Mouse (Mus musculus): ENCODE data around the gene Nfib.
A peak's percentile ranks its signal among the peaks of the same experiment; 100 is the strongest.

The Nfib gene

GRCm38 (mm10) chr4:82437533-82438318 lies 267.8 kb downstream of the Nfib start:
- DNase-seq (ENCODE audit: low spot score in 2 of 2): no peak

DNA sequence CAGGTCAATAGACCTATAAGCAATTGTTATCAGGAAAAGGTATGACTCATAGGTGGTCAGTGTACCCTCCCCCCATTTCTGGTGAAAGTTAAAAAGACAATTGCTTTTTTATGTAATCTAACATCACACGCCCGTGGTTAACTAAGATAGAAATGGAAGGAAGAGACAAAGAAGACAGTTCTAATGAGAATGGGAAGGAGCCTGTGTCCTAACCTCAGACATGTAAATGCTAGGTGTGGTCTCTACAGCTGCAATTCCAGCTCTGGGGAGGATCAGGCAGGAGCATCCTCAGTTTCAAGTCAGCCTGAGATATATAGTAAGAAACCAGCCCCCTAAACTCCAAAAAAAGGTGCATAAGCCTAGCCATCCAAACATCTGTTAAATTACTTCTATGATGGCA lies 268.9 kb downstream of the Nfib start:
- no peak for DNase-seq (ENCODE audit: low spot score in 2 of 2)

DNA sequence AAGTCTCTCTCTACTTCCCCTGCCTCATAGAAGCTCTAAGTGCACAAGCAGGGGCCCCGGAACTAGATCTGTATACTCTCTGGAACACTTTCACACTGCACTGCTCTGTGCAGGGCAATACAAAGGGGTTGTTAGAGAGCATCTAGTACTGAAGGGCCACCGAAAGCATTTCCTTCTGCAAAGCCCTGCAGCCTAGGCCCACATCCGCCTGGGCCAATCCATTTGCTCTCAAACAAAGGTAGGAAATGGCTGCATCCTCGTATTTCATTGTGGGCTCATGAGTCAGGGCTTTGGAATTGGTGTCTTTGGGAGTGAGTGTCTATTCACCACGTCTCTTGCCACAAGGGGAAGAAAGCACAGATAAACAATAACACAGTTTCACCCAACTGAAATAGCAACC lies 269.8 kb downstream of the Nfib start:
- no peak for DNase-seq (ENCODE audit: low spot score in 2 of 2)

DNA sequence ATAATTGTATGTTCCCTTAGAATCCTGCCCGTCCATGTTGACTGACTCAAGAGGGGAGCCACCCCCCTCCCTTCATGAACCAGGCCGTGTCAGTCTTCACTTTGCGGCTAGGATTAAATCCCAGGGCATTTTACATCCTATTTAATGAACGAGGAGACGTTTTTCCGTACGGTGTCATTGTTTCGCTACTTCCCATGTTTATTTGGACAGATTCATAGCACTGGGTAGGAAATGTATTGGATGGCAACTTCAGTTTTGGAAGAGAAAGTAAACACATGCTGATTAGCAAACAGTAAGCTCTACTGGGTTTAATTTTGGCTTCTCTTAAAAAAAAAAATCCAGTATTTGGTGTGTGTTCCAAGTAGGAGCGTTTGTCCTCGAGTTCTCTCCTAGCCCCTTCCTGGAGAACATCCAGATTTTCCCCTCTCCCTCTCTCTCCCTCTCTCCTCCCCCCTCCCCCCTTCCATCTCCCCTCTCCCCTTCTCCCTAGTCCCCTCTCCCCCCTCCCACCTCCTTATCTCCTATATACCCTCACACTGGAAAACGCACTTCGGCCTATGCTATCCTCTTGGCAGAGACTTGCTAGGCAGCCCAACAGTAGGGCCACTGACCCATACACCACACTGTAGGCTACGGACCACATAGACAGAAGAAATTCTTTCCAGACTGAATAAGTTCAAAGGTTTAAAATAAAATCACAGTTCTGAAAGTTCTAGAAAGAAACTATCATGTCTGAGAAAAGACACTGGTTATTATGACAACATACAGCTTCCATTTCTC lies 271.4 kb downstream of the Nfib start:
- no peak for DNase-seq (ENCODE audit: low spot score in 2 of 2)

GRCm38 (mm10) chr4:82431831-82432230 lies 273.7 kb downstream of the Nfib start:
- DNase-seq (ENCODE audit: low spot score in 2 of 2): no peak

DNA sequence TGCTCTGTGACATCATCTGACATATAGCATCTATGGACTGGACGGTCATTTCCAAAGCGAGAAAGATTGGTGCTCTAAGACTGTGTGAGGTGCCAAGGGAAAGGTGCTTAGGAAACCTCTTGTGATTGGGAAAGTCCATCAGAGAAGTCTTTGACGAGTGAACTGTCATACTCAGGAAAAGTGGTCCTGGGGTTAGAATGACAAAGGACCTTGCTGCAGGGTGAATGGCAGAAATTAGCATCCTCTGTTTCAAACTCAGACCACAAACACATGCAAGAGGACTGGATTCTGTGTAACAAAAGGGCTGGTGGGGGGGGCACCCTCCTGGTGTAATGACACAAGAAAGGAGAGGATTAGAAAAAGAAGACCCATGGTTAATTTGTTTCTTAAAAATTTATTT lies 274.7 kb downstream of the Nfib start:
- DNase-seq (ENCODE audit: low spot score in 2 of 2): no peak

DNA sequence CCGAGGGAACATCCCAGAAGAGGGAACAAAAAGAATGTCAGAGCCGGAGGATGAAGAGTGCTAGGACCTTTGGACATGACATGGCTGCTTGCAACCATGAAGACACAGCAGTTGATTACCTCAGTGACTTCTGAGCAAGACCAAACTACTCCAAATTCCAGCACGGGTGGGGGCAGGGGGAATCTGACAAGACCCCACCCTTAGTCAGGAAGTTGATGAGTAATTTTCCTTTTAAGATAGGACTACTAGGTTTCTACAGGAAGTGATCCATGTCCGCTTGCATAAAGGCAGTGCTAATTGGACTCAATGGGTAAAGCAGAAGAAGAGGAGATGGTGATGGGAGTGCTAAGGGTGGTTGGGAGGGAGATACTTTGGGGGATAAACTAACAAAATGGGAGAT lies 279.3 kb downstream of the Nfib start:
- no peak for DNase-seq (ENCODE audit: low spot score in 2 of 2)

DNA sequence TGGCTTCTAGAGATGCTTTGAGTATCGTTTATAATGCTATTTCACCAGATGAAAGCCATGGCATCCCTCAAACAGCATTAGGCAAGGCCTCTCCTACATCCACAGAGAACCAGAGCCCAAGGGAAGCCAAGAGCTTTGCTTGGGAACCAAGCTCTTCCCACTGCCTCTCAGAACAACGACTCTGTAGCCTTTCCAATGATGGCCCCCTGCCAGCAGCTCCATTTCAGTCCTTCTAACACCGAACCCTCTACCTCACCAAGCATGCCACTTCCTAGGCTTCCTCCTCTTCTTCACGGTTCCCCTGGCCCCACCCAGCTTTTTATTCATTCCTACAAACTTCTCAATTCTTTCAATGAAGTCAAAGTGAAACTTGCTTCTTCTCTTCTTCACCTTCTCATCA lies 287.3 kb downstream of the Nfib start:
- DNase-seq (ENCODE audit: low spot score in 2 of 2): no peak

GRCm38 (mm10) chr4:82415817-82416216 lies 289.7 kb downstream of the Nfib start:
- no peak for DNase-seq (ENCODE audit: low spot score in 2 of 2)

GRCm38 (mm10) chr4:82412651-82413050 lies 292.9 kb downstream of the Nfib start:
- no peak for DNase-seq (ENCODE audit: low spot score in 2 of 2)

GRCm38 (mm10) chr4:82411965-82412364 lies 293.6 kb downstream of the Nfib start:
- DNase-seq (ENCODE audit: low spot score in 2 of 2): no peak

- no peak for DNase-seq (ENCODE audit: low spot score in 2 of 2)
Observed at GRCm38 (mm10) chr4:82408463-82409404, 296.8 kb downstream of the Nfib start.

- DNase-seq (ENCODE audit: low spot score in 2 of 2): no peak
Observed at GRCm38 (mm10) chr4:82406511-82406910, 299.0 kb downstream of the Nfib start.

GRCm38 (mm10) chr4:82405791-82406190 lies 299.8 kb downstream of the Nfib start:
- no peak for DNase-seq (ENCODE audit: low spot score in 2 of 2)

GRCm38 (mm10) chr4:82403975-82404651 lies 301.4 kb downstream of the Nfib start:
- DNase-seq (ENCODE audit: low spot score in 2 of 2): peak; percentile 31 to 53

GRCm38 (mm10) chr4:82402666-82403065 lies 302.9 kb downstream of the Nfib start:
- DNase-seq (ENCODE audit: low spot score in 2 of 2): no peak

GRCm38 (mm10) chr4:82401450-82402061 lies 304.0 kb downstream of the Nfib start:
- DNase-seq (ENCODE audit: low spot score in 2 of 2): no peak

DNA sequence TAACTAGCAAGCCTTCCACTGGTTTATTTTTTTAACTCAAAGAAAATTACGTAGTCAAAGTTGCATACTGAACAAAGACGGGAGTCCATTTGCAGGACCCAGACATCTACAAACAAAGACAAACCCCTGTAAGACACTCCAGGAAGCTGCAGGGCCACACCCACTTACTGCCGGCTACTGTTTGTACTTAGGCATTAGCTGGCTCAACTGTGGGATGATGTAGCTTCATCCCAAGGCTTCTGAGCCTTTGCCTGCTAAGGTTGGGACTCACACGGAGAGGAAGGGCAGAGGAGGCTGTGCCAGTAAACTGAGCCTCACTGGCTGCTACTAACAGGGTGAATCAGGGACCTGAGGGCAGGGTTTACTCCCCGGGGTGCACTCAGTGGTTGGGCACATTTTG lies 305.0 kb downstream of the Nfib start:
- DNase-seq (ENCODE audit: low spot score in 2 of 2): no peak

DNA sequence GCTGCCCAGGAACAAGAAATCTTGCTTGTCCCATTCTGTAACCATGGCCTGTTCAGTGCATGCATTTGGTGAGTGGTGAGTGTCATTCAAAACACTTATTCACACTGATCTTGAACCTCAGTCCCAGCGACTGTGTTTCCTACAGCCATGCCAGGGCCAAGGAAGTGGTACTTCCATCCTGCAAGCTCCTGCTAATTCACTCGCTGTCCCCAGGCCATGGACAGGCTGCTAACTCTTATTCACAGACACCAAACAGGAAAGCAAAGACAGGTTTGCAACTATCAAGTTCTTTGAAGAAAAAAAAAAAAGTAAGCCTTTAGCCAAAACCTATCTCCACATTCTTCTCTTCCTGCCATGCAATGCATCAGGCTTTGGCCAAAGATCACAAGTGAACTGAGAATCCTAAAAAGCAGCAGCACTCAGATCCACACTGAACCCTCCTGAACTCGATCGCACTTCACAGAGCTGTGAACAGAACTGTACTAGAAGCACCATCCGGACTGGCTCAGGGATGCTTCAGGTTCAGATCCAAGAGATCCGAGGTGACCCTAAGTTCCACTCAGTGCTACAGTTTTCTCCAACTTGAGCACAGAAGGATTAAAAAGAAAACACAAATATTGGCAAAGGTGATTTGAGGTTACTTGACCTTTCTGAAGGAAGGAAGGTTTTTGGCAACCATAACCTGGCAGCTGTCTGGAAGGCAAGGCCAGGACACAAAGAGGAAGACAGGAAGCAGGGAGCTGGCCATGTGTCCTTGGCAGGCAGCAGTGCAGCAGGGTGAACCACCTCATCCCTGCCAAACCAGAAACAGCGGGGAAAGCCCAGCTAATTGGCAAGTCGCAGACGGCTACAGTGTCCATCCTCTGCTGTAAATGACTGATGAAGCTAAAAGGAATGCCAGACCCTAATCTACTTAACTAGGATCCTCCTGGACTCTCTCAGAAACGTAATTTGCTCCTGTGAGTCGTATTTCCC lies 305.9 kb downstream of the Nfib start:
- no peak for DNase-seq (ENCODE audit: low spot score in 2 of 2)

DNA sequence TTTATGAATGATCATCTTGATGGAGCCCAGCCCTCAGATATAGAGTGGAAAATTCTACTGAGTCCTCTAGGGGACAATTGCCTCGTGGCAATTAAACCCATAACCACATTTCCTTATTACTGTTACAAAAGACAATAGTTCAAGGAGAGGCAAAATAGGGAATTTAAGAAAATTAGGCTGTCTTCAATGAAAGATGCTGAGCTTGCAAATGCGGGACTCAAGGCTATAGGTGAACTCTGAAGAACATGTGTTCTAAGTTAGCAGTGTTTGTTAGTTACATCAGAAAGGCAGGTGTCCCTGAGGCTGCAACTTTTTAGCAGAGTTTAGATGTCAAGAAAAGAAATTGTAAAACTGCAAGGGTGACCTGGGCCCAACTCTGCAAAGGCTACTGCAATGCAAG lies 307.3 kb downstream of the Nfib start:
- no peak for DNase-seq (ENCODE audit: low spot score in 2 of 2)
